ENCODE assay signal across 18 mouse cellular contexts in the genomic region with DNA sequence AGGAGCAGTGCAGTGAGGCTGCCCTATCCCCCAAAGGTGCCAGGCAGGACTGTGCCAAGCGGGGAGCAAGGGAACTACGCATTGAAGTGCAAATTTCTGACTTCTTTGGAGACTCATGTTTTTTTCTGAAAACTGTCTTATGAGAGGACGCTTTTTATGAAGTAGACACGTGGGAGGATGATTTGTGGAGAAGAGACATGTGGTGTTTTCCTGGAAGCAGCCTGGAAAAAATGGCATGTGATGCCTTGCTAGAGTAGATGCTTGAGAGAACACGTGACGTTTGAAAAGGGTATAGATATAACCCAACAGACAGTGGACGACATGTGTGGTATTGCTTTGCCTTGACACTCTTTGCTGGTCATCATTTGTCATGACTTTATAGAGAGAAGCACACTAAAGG.
"Had no signal": no experiment of that assay in that cellular context is flagged by ENCODE, and none has a peak within 500 bp of the region (broad histone marks: within the 10 kb centered on the region; RNA-seq: fewer than 3 reads in every experiment).

No protein-coding gene starts in this region.

- H3K27me3 ChIP-seq: midbrain, embryonic 12.5 days; neural tube, embryonic 13.5 days; neural tube, embryonic 15.5 days had no signal

- H3K4me3 ChIP-seq: midbrain, embryonic 10.5 days; midbrain, embryonic 12.5 days; myocyte; neural tube, embryonic 13.5 days; neural tube, embryonic 15.5 days had no signal

- ATAC-seq: midbrain, embryonic 16.5 days had no signal

- H3K4me1 ChIP-seq: midbrain, embryonic 12.5 days; neural tube, embryonic 13.5 days; neural tube, embryonic 15.5 days had no signal

- H3K36me3 ChIP-seq: midbrain, embryonic 10.5 days; midbrain, embryonic 12.5 days; neural tube, embryonic 13.5 days; neural tube, embryonic 15.5 days had no signal

- H3K27ac ChIP-seq: midbrain, embryonic 10.5 days; midbrain, embryonic 12.5 days; neural tube, embryonic 13.5 days; neural tube, embryonic 15.5 days had no signal

- H3K9me3 ChIP-seq: midbrain, embryonic 10.5 days; midbrain, embryonic 12.5 days; neural tube, embryonic 13.5 days; neural tube, embryonic 15.5 days had no signal

- DNase-seq: lung, adult 18-20 months; lung, embryonic 14.5 days; lung, postnatal 10 days; lung, postnatal 4 days; midbrain, embryonic 14.5 days; retina, postnatal 1 day; right cerebral cortex, postnatal 25 days; right cerebral cortex, postnatal 4 days; spleen, adult 18-20 months; thymus, adult 2 months; thymus, postnatal 25 days; thymus, postnatal 4 days had no signal

- H3K4me2 ChIP-seq: lung, embryonic 14.5 days; midbrain, embryonic 12.5 days; neural tube, embryonic 13.5 days; neural tube, embryonic 15.5 days had no signal

- H3K9ac ChIP-seq: lung, embryonic 14.5 days; midbrain, embryonic 12.5 days; neural tube, embryonic 13.5 days; neural tube, embryonic 15.5 days had no signal
